Mouse (Mus musculus): ENCODE results near the gene Gtf2h4.

- no peak for TF ChIP-seq POLR2A (IDR thresholded peaks at IDR 0.05; ENCODE audit: low read depth, low read length)
- no peak for TF ChIP-seq CTCF (IDR thresholded peaks at IDR 0.05; ENCODE audit: extremely low read depth, insufficient read depth, insufficient read length, insufficient replicate concordance)
These were observed 7.1 kb upstream of the Gtf2h4 start for GRCm38 (mm10) chr17:35680591-35680990.
